In the genomic region with DNA sequence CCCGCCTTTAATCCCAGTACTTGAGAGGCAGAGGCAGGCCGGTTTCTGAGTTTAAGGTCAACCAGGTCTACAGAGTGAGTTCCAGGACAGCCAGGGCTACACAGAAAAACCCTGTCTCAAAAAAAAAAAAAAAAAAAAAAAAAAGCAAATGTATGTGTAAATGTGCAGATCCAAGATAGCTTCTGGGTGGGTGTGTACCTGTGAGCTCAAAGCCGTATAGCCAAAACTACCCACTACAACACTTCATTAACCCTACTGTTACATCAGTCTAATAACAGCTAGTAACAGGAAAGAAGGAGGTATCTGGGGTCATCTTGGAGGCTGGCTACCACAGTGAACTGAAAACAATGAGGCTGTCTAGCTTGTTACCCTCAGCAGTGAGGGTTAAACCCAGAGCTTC, we compare ENCODE assay signal across 27 mouse cellular contexts. TPM values are rescaled to one million over a fixed set of nuclear protein-coding genes. Genes with fewer than 3 reads are reported as not detected.
A peak's percentile ranks its signal among the peaks of the same experiment; 100 is the strongest.
DNase-seq lines count a peak whose midpoint lies in the region; ATAC-seq and TF ChIP-seq lines count a peak whose summit lies in the region.
"Had no signal": no experiment of that assay in that cellular context is flagged by ENCODE, and none has a peak within 500 bp of the region (broad histone marks: within the 10 kb centered on the region; RNA-seq: fewer than 3 reads in every experiment).

No protein-coding gene starts in this region.

- 55% methylated on average over 3 of the region's 3 CpGs for WGBS in bone marrow, adult 2 months
- 33% methylated on average over 3 of the region's 3 CpGs for WGBS in liver, embryonic 15.5 days (ENCODE audit: insufficient replicate concordance)
- WGBS in hindbrain, embryonic 11.5 days, result 91% methylated on average over 3 of the region's 3 CpGs
- 90% methylated on average over 3 of the region's 3 CpGs for WGBS in midbrain, embryonic 10.5 days

- no peak for DNase-seq in G1E (ENCODE audit: low spot score)
- DNase-seq in hindbrain, embryonic 11.5 days (ENCODE audit: low spot score), result no peak
- no peak for DNase-seq in cerebellum, postnatal 14 days
- no peak for DNase-seq in midbrain, embryonic 10.5 days (ENCODE audit: low spot score)
- no peak for DNase-seq in layer of hippocampus, postnatal 36 days
- DNase-seq: adrenal gland, postnatal 36 days; cerebellum, adult 8-10 months; gastrocnemius, postnatal 36 days; heart, postnatal 36 days; kidney, adult 9 months; kidney, postnatal 25 days; lung, adult 2 months; lung, postnatal 14 days; right cerebral cortex, postnatal 4 days; thymus, postnatal 14 days had no signal

- peak overlapping the region; percentile 23; the same call in 1 of the 2 replicates for H3K27ac ChIP-seq in bone marrow, adult 2 months (ENCODE audit: control insufficient read depth, insufficient read depth, low read depth, low read length, poor library complexity)
- peak overlapping the region; percentile 99 for H3K27ac ChIP-seq in liver, embryonic 15.5 days (replicated peaks)
- no peak overlapping the region for H3K27ac ChIP-seq in hindbrain, embryonic 11.5 days (ENCODE audit: low read depth, low read length)
- no peak overlapping the region for H3K27ac ChIP-seq in midbrain, embryonic 10.5 days (replicated peaks)
- H3K27ac ChIP-seq: embryonic facial prominence, embryonic 15.5 days; forebrain, embryonic 12.5 days; heart, embryonic 15.5 days; hindbrain, embryonic 14.5 days; layer of hippocampus, adult 2 months; limb, embryonic 12.5 days had no signal

- H3K4me1 ChIP-seq in G1E (ENCODE audit: insufficient read depth, low read depth, low read length), result peaks cover 86% of the 10 kb centered on the region
- peaks cover 4% of the 10 kb centered on the region for H3K4me1 ChIP-seq in bone marrow, adult 2 months (ENCODE audit: control insufficient read depth, insufficient read depth, low read length)
- H3K4me1 ChIP-seq in liver, embryonic 15.5 days (replicated peaks), result peaks cover 86% of the 10 kb centered on the region
- peaks cover 3% of the 10 kb centered on the region; the same call in 1 of the 2 replicates for H3K4me1 ChIP-seq in hindbrain, embryonic 11.5 days (replicated peaks; ENCODE audit: control insufficient read depth, insufficient read depth, low read length)
- peaks cover 12% of the 10 kb centered on the region for H3K4me1 ChIP-seq in midbrain, embryonic 10.5 days

- no peak for TF ChIP-seq CTCF in G1E (IDR thresholded peaks at IDR 0.05; ENCODE audit: low read depth, low read length)
- TF ChIP-seq CTCF in bone marrow, adult 2 months (IDR thresholded peaks at IDR 0.05; ENCODE audit: control insufficient read depth, insufficient read depth, low read length), result no peak

- H3K36me3 ChIP-seq in G1E (replicated peaks), result no peaks in the 10 kb centered on the region
- H3K36me3 ChIP-seq in liver, embryonic 15.5 days (replicated peaks), result no peaks in the 10 kb centered on the region
- no peaks in the 10 kb centered on the region for H3K36me3 ChIP-seq in hindbrain, embryonic 11.5 days (ENCODE audit: control insufficient read depth, insufficient read depth, low read length)
- H3K36me3 ChIP-seq in midbrain, embryonic 10.5 days, result no peaks in the 10 kb centered on the region
- H3K36me3 ChIP-seq: embryonic facial prominence, embryonic 15.5 days; forebrain, embryonic 12.5 days; heart, embryonic 15.5 days; limb, embryonic 12.5 days had no signal

- no peaks in the 10 kb centered on the region for H3K27me3 ChIP-seq in G1E (ENCODE audit: insufficient read depth, low read length)
- no peaks in the 10 kb centered on the region for H3K27me3 ChIP-seq in liver, embryonic 15.5 days
- no peaks in the 10 kb centered on the region for H3K27me3 ChIP-seq in hindbrain, embryonic 11.5 days (ENCODE audit: control insufficient read depth, insufficient read depth, low read length)
- H3K27me3 ChIP-seq in midbrain, embryonic 10.5 days (ENCODE audit: low read depth, poor library complexity, severe bottlenecking), result no peaks in the 10 kb centered on the region
- H3K27me3 ChIP-seq: embryonic facial prominence, embryonic 15.5 days; heart, embryonic 15.5 days had no signal

- no peak for TF ChIP-seq POLR2A in bone marrow, adult 2 months (IDR thresholded peaks at IDR 0.05; ENCODE audit: borderline replicate concordance, control insufficient read depth, low read depth, low read length)

- no peak overlapping the region; the same call in 1 of the 2 replicates for H3K4me3 ChIP-seq in G1E (ENCODE audit: low read depth, low read length)
- H3K4me3 ChIP-seq in bone marrow, adult 2 months (replicated peaks; ENCODE audit: control insufficient read depth, low read depth, low read length), result no peak overlapping the region
- no peak overlapping the region for H3K4me3 ChIP-seq in liver, embryonic 15.5 days (replicated peaks)
- H3K4me3 ChIP-seq in hindbrain, embryonic 11.5 days (ENCODE audit: low read depth, low read length), result no peak overlapping the region
- no peak overlapping the region for H3K4me3 ChIP-seq in midbrain, embryonic 10.5 days
- H3K4me3 ChIP-seq: embryonic facial prominence, embryonic 15.5 days; forebrain, embryonic 12.5 days; heart, embryonic 15.5 days; layer of hippocampus, adult 2 months; limb, embryonic 12.5 days; megakaryocyte, embryonic 14.5 days had no signal

- peak; percentile 45 for ATAC-seq in G1E (ENCODE audit: extremely low read depth, insufficient number of reproducible peaks, low FRiP score, poor library complexity, severe bottlenecking)
- peak; percentile 69 for ATAC-seq in erythroid progenitor cell, adult 5-6 weeks (replicated peaks; ENCODE audit: low FRiP score, poor library complexity, severe bottlenecking)
- peak; percentile 33 for ATAC-seq in liver, embryonic 15.5 days (ENCODE audit: insufficient read depth)
- ATAC-seq in hindbrain, embryonic 11.5 days (ENCODE audit: low FRiP score), result no peak

- H3K4me2 ChIP-seq in liver, embryonic 15.5 days, result peak overlapping the region; percentile 59
- H3K4me2 ChIP-seq in hindbrain, embryonic 11.5 days (replicated peaks; ENCODE audit: low read depth, low read length), result no peak overlapping the region
- H3K4me2 ChIP-seq: embryonic facial prominence, embryonic 15.5 days; forebrain, embryonic 12.5 days; heart, embryonic 15.5 days; hindbrain, embryonic 14.5 days; limb, embryonic 12.5 days had no signal

- no peaks in the 10 kb centered on the region for H3K9me3 ChIP-seq in G1E (replicated peaks)
- no peaks in the 10 kb centered on the region for H3K9me3 ChIP-seq in liver, embryonic 15.5 days (replicated peaks)
- no peaks in the 10 kb centered on the region for H3K9me3 ChIP-seq in hindbrain, embryonic 11.5 days (ENCODE audit: control insufficient read depth, low read length)
- no peaks in the 10 kb centered on the region for H3K9me3 ChIP-seq in midbrain, embryonic 10.5 days (replicated peaks)
- H3K9me3 ChIP-seq: embryonic facial prominence, embryonic 15.5 days; forebrain, embryonic 12.5 days; heart, embryonic 15.5 days; limb, embryonic 12.5 days; megakaryocyte, embryonic 14.5 days had no signal

- H3K9ac ChIP-seq in liver, embryonic 15.5 days, result peak overlapping the region; percentile 31
- H3K9ac ChIP-seq in hindbrain, embryonic 11.5 days (ENCODE audit: low read depth, low read length), result no peak overlapping the region
- H3K9ac ChIP-seq: embryonic facial prominence, embryonic 15.5 days; forebrain, embryonic 12.5 days; heart, embryonic 15.5 days; hindbrain, embryonic 14.5 days; limb, embryonic 12.5 days had no signal

RNA-seq across cellular contexts. Expression of gene Nudt19, which starts 3.7 kb away (rescaled TPM):
- total RNA-seq in G1E (2014; fragmentation: Nextera tagmentation), result 122 and 136 TPM in 2 replicates
- total RNA-seq in G1E (2017), result 79.1 and 85.6 TPM in 2 replicates
- 30.1 and 31.9 TPM in 2 replicates for polyA plus RNA-seq in G1E (2012)
- polyA plus RNA-seq in bone marrow, adult 2 months (2011; ENCODE audit: insufficient read depth, insufficient read length, low replicate concordance, missing spikeins), result 29.6 and 39.4 TPM in 2 replicates
- total RNA-seq in erythroid progenitor cell, adult 5-6 weeks (2015; ENCODE audit: low replicate concordance), result 129 and 165 TPM in 2 replicates
- total RNA-seq in erythroid progenitor cell, adult 5-6 weeks (2017; ENCODE audit: low replicate concordance), result 36.3 and 55.8 TPM in 2 replicates
- polyA plus RNA-seq in liver, embryonic 15.5 days (2015; fragmentation: Nextera tagmentation; extraction: Ambion mirVana), result 67.2 and 69.0 TPM in 2 replicates
- polyA plus RNA-seq in hindbrain, embryonic 11.5 days (2014; fragmentation: Nextera tagmentation; extraction: Ambion mirVana), result 41.4 and 44.6 TPM in 2 replicates
- polyA plus RNA-seq in midbrain, embryonic 10.5 days (2016; fragmentation: Nextera tagmentation; extraction: Ambion mirVana), result 47.4 and 48.9 TPM in 2 replicates
- 10 to 100 TPM; 65.2 to 73.8 TPM for total RNA-seq in layer of hippocampus, postnatal 36 days (2021)

RNA-seq across cellular contexts. Expression of gene Tdrd12, which starts 22.3 kb away (rescaled TPM):
- total RNA-seq in G1E (2014; fragmentation: Nextera tagmentation), result 0.23 TPM in 1 of 2 replicates, not detected in the other
- not detected in 2 replicates for total RNA-seq in G1E (2017)
- polyA plus RNA-seq in G1E (2012), result not detected in 2 replicates
- 2.3 TPM in 1 of 2 replicates, not detected in the other for polyA plus RNA-seq in bone marrow, adult 2 months (2011; ENCODE audit: insufficient read depth, insufficient read length, low replicate concordance, missing spikeins)
- total RNA-seq in erythroid progenitor cell, adult 5-6 weeks (2015; ENCODE audit: low replicate concordance), result 3.4 TPM in 1 of 2 replicates, not detected in the other
- total RNA-seq in erythroid progenitor cell, adult 5-6 weeks (2017; ENCODE audit: low replicate concordance), result not detected in 2 replicates
- 0.20 TPM in 1 of 2 replicates, not detected in the other for polyA plus RNA-seq in liver, embryonic 15.5 days (2015; fragmentation: Nextera tagmentation; extraction: Ambion mirVana)
- 0.32 and 0.36 TPM in 2 replicates for polyA plus RNA-seq in hindbrain, embryonic 11.5 days (2014; fragmentation: Nextera tagmentation; extraction: Ambion mirVana)
- polyA plus RNA-seq in midbrain, embryonic 10.5 days (2016; fragmentation: Nextera tagmentation; extraction: Ambion mirVana), result 0.06 TPM in 1 of 2 replicates, not detected in the other
- under 1 TPM; 0.52 to 0.63 TPM for total RNA-seq in layer of hippocampus, postnatal 36 days (2021)
- total RNA-seq: gastrocnemius, postnatal 36 days; heart, postnatal 36 days had no signal

RNA-seq across cellular contexts. Expression of gene Rgs9bp, which starts 25.5 kb away (rescaled TPM):
- total RNA-seq in G1E (2014; fragmentation: Nextera tagmentation) (6.4 and 6.9 TPM in 2 replicates), G1E (2017) (14.6 and 16.3 TPM in 2 replicates)
- 0.54 and 0.59 TPM in 2 replicates for polyA plus RNA-seq in G1E (2012)
- 0.29 and 0.45 TPM in 2 replicates for polyA plus RNA-seq in bone marrow, adult 2 months (2011; ENCODE audit: insufficient read depth, insufficient read length, low replicate concordance, missing spikeins)
- total RNA-seq in erythroid progenitor cell, adult 5-6 weeks (2015; ENCODE audit: low replicate concordance), result 0.36 TPM in 1 of 2 replicates, not detected in the other
- total RNA-seq in erythroid progenitor cell, adult 5-6 weeks (2017; ENCODE audit: low replicate concordance), result 0.38 TPM in 1 of 2 replicates, not detected in the other
- 0.03 TPM in 2 replicates for polyA plus RNA-seq in liver, embryonic 15.5 days (2015; fragmentation: Nextera tagmentation; extraction: Ambion mirVana)
- 0.03 and 0.24 TPM in 2 replicates for polyA plus RNA-seq in hindbrain, embryonic 11.5 days (2014; fragmentation: Nextera tagmentation; extraction: Ambion mirVana)
- polyA plus RNA-seq in midbrain, embryonic 10.5 days (2016; fragmentation: Nextera tagmentation; extraction: Ambion mirVana), result 0.29 and 0.64 TPM in 2 replicates
- total RNA-seq in layer of hippocampus, postnatal 36 days (2021), result under 1 TPM; 0.23 to 0.37 TPM
- total RNA-seq: heart, adult 8-10 months had no signal
- polyA plus RNA-seq: midbrain, postnatal 0 days had no signal

RNA-seq across cellular contexts. Expression of gene Ankrd27, which starts 26.2 kb away (rescaled TPM):
- total RNA-seq in G1E (2014; fragmentation: Nextera tagmentation), result 130 and 163 TPM in 2 replicates
- total RNA-seq in G1E (2017), result 247 and 248 TPM in 2 replicates
- polyA plus RNA-seq in G1E (2012), result 165 and 202 TPM in 2 replicates
- 12.8 and 20.7 TPM in 2 replicates for polyA plus RNA-seq in bone marrow, adult 2 months (2011; ENCODE audit: insufficient read depth, insufficient read length, low replicate concordance, missing spikeins)
- 38.6 and 41.1 TPM in 2 replicates for total RNA-seq in erythroid progenitor cell, adult 5-6 weeks (2015; ENCODE audit: low replicate concordance)
- 9.5 and 13.2 TPM in 2 replicates for total RNA-seq in erythroid progenitor cell, adult 5-6 weeks (2017; ENCODE audit: low replicate concordance)
- polyA plus RNA-seq in liver, embryonic 15.5 days (2015; fragmentation: Nextera tagmentation; extraction: Ambion mirVana), result 20.7 and 22.6 TPM in 2 replicates
- 24.3 and 27.2 TPM in 2 replicates for polyA plus RNA-seq in hindbrain, embryonic 11.5 days (2014; fragmentation: Nextera tagmentation; extraction: Ambion mirVana)
- 37.7 and 39.2 TPM in 2 replicates for polyA plus RNA-seq in midbrain, embryonic 10.5 days (2016; fragmentation: Nextera tagmentation; extraction: Ambion mirVana)
- 10 to 100 TPM; 42.0 to 44.1 TPM for total RNA-seq in layer of hippocampus, postnatal 36 days (2021)

Comparison
In these comparisons a context has a peak if more than half of its experiments do, and no peak if none do; other contexts are left out.
1. H3K27ac ChIP-seq: peak in bone marrow, adult 2 months (single experiment) and liver, embryonic 15.5 days (single experiment); none in hindbrain, embryonic 11.5 days (single experiment) and midbrain, embryonic 10.5 days (single experiment).